Mouse (Mus musculus): ENCODE data around the gene Wfikkn1. TPM values are rescaled to one million over a fixed set of nuclear protein-coding genes. Genes with fewer than 3 reads are reported as not detected.
A peak's percentile ranks its signal among the peaks of the same experiment; 100 is the strongest.

Gene Wfikkn1
- total and polyA plus RNA-seq, 3 experiments = 0.19 to 0.53 TPM; not detected in 1

DNA sequence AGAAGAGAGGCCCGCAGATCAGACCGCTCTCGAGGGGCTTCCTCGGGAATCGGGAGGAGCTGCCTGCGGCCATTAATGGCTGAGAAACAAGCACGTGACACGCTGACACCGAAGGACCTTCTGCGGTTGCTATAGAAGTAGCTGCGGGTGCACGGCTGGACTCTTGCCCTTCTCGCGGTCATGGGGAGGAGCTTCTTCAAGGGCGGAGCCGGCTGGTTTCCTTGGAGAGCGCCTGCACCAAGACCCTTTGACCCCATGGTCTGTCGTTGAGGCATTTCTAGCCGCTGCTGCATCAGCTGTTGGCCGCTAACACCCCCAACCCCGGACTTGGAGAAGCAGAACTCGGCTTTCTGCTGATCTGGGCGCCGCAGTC lies 47.4 kb downstream of the Wfikkn1 start, which contains the start of gene Stub1 (continued):
- no peak for TF ChIP-seq E2F4 (IDR thresholded peaks at IDR 0.05; ENCODE audit: borderline replicate concordance, low read depth, low read length)

DNA sequence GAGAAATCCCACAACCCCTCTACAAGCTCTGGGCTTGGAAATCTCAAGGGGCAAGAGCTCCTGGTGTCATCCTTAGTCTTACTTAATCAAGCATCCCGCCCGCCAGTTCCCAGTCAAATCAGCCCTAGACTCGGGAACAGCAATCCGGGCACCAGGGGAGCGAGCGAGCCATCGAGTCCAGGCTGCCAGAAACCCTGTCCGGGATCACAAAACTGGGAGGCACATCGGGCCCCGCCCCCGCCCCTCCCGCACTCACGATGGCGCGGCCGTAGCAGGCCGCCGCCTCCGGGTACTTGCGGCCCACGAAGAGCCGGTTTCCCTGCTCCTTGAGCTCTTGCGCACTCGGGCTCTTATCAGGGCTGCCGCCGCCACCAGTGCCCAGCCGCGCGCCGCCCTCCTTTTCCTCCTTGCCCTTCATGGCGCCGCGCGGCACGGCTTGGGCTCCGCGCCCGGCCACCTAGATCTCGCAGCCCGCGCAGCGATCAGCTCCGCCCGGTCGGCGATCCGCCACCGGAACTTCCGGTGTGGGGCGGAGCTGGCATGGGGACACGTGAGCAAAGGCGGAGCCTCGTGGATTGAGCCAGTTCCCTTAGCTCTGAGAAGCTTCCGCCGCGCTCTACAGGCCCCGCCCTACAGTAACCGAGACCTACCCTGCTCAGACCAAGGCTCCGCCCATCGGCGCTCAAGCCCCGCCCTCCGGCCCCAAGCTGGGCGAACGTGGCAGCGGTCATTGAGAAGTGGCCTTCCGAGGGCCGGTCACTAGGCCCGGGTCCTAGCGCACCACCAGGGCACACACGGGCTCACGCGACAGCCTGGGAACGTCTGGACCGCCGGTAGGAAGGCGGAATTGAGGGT lies 48.0 kb downstream of the Wfikkn1 start:
- no peaks in the 10 kb centered on the region for H3K27me3 ChIP-seq (ENCODE audit: control insufficient read depth in 1 of 2, insufficient read depth in 2 of 2, low read length in 2 of 2)
- peak overlapping the region; percentile 80 to 87 for H3K4me3 ChIP-seq (ENCODE audit: control insufficient read depth in 1 of 2, insufficient read depth in 1 of 2, low read depth in 2 of 2, low read length in 2 of 2)
- H3K9me3 ChIP-seq (replicated peaks; ENCODE audit: insufficient read depth, low read length) = no peaks in the 10 kb centered on the region
- peak; percentile 99 for DNase-seq (ENCODE audit: low read depth, low spot score)
- peaks cover 0 to 13% of the 10 kb centered on the region in 2 experiments; a peak in 2 of 4 replicates for H3K36me3 ChIP-seq (ENCODE audit: control insufficient read depth in 1 of 2, insufficient read depth in 2 of 2, low read length in 2 of 2)
- H3K4me1 ChIP-seq (ENCODE audit: control insufficient read depth in 1 of 2, insufficient read depth in 2 of 2, low read length in 2 of 2) = peaks cover 2 to 37% of the 10 kb centered on the region in 2 experiments; a peak in 3 of 4 replicates
- H3K79me2 ChIP-seq (ENCODE audit: control insufficient read depth, insufficient read depth, low read length, poor library complexity) = peaks cover 52% of the 10 kb centered on the region
- peak overlapping the region; percentile 82 for H3K27ac ChIP-seq (ENCODE audit: control insufficient read depth, low read depth, low read length)
- peak overlapping the region; percentile 95 for H3K9ac ChIP-seq (ENCODE audit: control insufficient read depth, low read depth, low read length, poor library complexity, severe bottlenecking)
- peak; percentile 78; the same call in 1 of the 2 replicates for TF ChIP-seq SIN3A (IDR thresholded peaks at IDR 0.05; ENCODE audit: low read length)
- TF ChIP-seq POLR2AphosphoS2 (IDR thresholded peaks at IDR 0.05; ENCODE audit: low read length) = peak; percentile 93
- TF ChIP-seq ZKSCAN1 (IDR thresholded peaks at IDR 0.05; ENCODE audit: low read depth, low read length) = no peak
- peak; percentile 41; the same call in 1 of the 2 replicates for TF ChIP-seq ETS1 (IDR thresholded peaks at IDR 0.05; ENCODE audit: low read depth, low read length)
- TF ChIP-seq USF2 (IDR thresholded peaks at IDR 0.05; ENCODE audit: borderline replicate concordance in 1 of 2, insufficient read depth in 1 of 2, low read depth in 1 of 2, low read length in 2 of 2) = peak in 1 of 2 experiments; percentile 83; a peak in 2 of 4 replicates
- TF ChIP-seq POLR2AphosphoS5 (IDR thresholded peaks at IDR 0.05; ENCODE audit: borderline replicate concordance, low read depth, low read length) = no peak
- peak; percentile 84 for TF ChIP-seq ZMIZ1 (IDR thresholded peaks at IDR 0.05; ENCODE audit: low read depth, low read length)
- peak; percentile 39; the same call in 1 of the 2 replicates for TF ChIP-seq NRF1 (IDR thresholded peaks at IDR 0.05; ENCODE audit: insufficient read depth, low read depth, low read length, poor library complexity, severe bottlenecking)
- TF ChIP-seq MYB (IDR thresholded peaks at IDR 0.05; ENCODE audit: low read depth, low read length) = no peak
- peak; percentile 73 to 86 for TF ChIP-seq POLR2A (IDR thresholded peaks at IDR 0.05; ENCODE audit: control insufficient read depth in 1 of 2, insufficient read depth in 1 of 2, low read depth in 1 of 2, low read length in 2 of 2, poor library complexity in 1 of 2)
- TF ChIP-seq USF1 (IDR thresholded peaks at IDR 0.05; ENCODE audit: low read depth, low read length) = peak; percentile 97
- peak; percentile 95 for TF ChIP-seq BHLHE40 (IDR thresholded peaks at IDR 0.05; ENCODE audit: borderline replicate concordance, low read depth, low read length)
- TF ChIP-seq MXI1 (IDR thresholded peaks at IDR 0.05; ENCODE audit: low read depth, low read length) = peak; percentile 89
- no peak; the same call in 1 of the 2 replicates for TF ChIP-seq KAT2A (conservative IDR thresholded peaks at IDR 0.05; ENCODE audit: low read depth, low read length)
- no peak for TF ChIP-seq E2F4 (IDR thresholded peaks at IDR 0.05; ENCODE audit: borderline replicate concordance, low read depth, low read length)
- 0 out of 2 replicates have a peak, but pooled peaks have one; percentile 36 for TF ChIP-seq UBTF (IDR thresholded peaks at IDR 0.05; ENCODE audit: borderline replicate concordance, insufficient read depth, low read depth, low read length)
- no peak for TF ChIP-seq RAD21 (IDR thresholded peaks at IDR 0.05; ENCODE audit: low read depth, low read length)
- TF ChIP-seq JUND (IDR thresholded peaks at IDR 0.05; ENCODE audit: low read depth, low read length) = no peak
- TF ChIP-seq SMC3 (IDR thresholded peaks at IDR 0.05; ENCODE audit: low read depth, low read length) = no peak
- peak; percentile 87 for TF ChIP-seq MAX (IDR thresholded peaks at IDR 0.05; ENCODE audit: low read length)
- TF ChIP-seq NELFE (IDR thresholded peaks at IDR 0.05; ENCODE audit: low read depth, low read length) = peak; percentile 93
- TF ChIP-seq CHD1 (IDR thresholded peaks at IDR 0.05; ENCODE audit: low read depth, low read length) = no peak
- TF ChIP-seq TCF12 (IDR thresholded peaks at IDR 0.05; ENCODE audit: low read depth, low read length) = peak; percentile 55
- TF ChIP-seq MAZ (IDR thresholded peaks at IDR 0.05; ENCODE audit: low read depth, low read length) = peak; percentile 25; the same call in 1 of the 2 replicates
- TF ChIP-seq GABPA (IDR thresholded peaks at IDR 0.05; ENCODE audit: low read depth, low read length) = no peak
- TF ChIP-seq MYC (IDR thresholded peaks at IDR 0.05; ENCODE audit: low read depth, low read length) = peak; percentile 42; the same call in 1 of the 2 replicates
- no peak for TF ChIP-seq RCOR1 (IDR thresholded peaks at IDR 0.05; ENCODE audit: low read depth, low read length)
- no peak for TF ChIP-seq TBP (IDR thresholded peaks at IDR 0.05; ENCODE audit: low read depth, low read length)
- TF ChIP-seq GATA1 (IDR thresholded peaks at IDR 0.05; ENCODE audit: low read depth, low read length) = no peak
- TF ChIP-seq CTCF (IDR thresholded peaks at IDR 0.05 in 2 of 3, conservative IDR thresholded peaks at IDR 0.05 in 1 of 3; ENCODE audit: control insufficient read depth in 1 of 3, insufficient read depth in 1 of 3, low read depth in 2 of 3, low read length in 3 of 3, poor library complexity in 1 of 3, severe bottlenecking in 1 of 3) = 0 out of 6 replicates have a peak, but pooled peaks of 1 of the 3 experiments have one; percentile 8
- TF ChIP-seq TAL1 (IDR thresholded peaks at IDR 0.05; ENCODE audit: low read length) = no peak
- peak; percentile 89 for TF ChIP-seq ELF1 (IDR thresholded peaks at IDR 0.05; ENCODE audit: low read depth, low read length)
- no peak for TF ChIP-seq EP300 (IDR thresholded peaks at IDR 0.05; ENCODE audit: low read depth in 1 of 2, low read length in 2 of 2)
